Mouse (Mus musculus): ENCODE results near the gene Eef1a2.

DNA sequence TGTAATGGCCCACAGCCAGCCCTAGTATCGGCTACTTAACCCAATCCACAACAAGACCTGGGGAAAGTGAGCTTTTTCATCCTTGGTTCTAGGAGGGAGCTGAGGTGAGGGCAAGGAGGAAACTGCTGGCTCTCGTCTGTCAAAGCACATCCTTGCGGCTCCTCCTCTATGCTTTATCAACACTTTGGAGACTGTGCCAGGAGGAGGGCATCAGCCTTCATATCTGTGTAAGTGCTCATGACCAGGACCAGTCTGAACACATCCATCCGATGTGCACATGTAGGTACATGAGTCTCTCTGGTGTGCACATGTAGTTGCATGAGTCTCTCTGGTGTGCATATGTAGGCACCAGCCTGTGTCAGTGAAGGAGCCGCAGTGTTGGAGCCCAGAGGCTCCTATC is 48.9 kb upstream of the Eef1a2 start:
- TF ChIP-seq CTCF (conservative IDR thresholded peaks at IDR 0.05 in 1 of 2, IDR thresholded peaks at IDR 0.05 in 1 of 2; ENCODE audit: low read depth in 2 of 2, low read length in 2 of 2) (no peak), JUND (conservative IDR thresholded peaks at IDR 0.05; ENCODE audit: low read depth, low read length) (no peak), MXI1 (IDR thresholded peaks at IDR 0.05; ENCODE audit: low read depth, low read length) (no peak), USF1 (IDR thresholded peaks at IDR 0.05; ENCODE audit: low read depth, low read length) (no peak), POLR2AphosphoS2 (IDR thresholded peaks at IDR 0.05; ENCODE audit: low read depth, low read length) (no peak), MYC (IDR thresholded peaks at IDR 0.05; ENCODE audit: low read depth, low read length) (no peak), MAFK (IDR thresholded peaks at IDR 0.05; ENCODE audit: insufficient replicate concordance, low read length) (no peak), POLR2A (IDR thresholded peaks at IDR 0.05; ENCODE audit: low read depth, low read length) (no peak), EP300 (IDR thresholded peaks at IDR 0.05; ENCODE audit: low read length) (no peak), ETS1 (conservative IDR thresholded peaks at IDR 0.05; ENCODE audit: low read depth, low read length) (no peak), RAD21 (IDR thresholded peaks at IDR 0.05; ENCODE audit: low read depth, low read length) (no peak), ZC3H11A (IDR thresholded peaks at IDR 0.05; ENCODE audit: low read depth, low read length) (no peak), UBTF (IDR thresholded peaks at IDR 0.05; ENCODE audit: low read depth, low read length) (no peak), NRF1 (IDR thresholded peaks at IDR 0.05; ENCODE audit: low read depth, low read length) (no peak)

Data from CH12.LX (cell line).